Mouse (Mus musculus): ENCODE data around the gene Olfr522. TPM values are rescaled to one million over a fixed set of nuclear protein-coding genes. Genes with fewer than 3 reads are reported as not detected.

The Olfr522 gene
- polyA plus RNA-seq, 1 experiment = not detected

GRCm38 (mm10) chr7:140167950-140168349 is 3.4 kb upstream of the Olfr522 start:
- Histone ChIP-seq H3K4me1 (ENCODE audit: control insufficient read depth, insufficient read depth, low read length) (peaks cover 8% of the 10 kb centered on the region; the same call in 1 of the 2 replicates), H3K27ac (ENCODE audit: insufficient read depth, low read depth, low read length) (no peak overlapping the region), H3K36me3 (ENCODE audit: control insufficient read depth, insufficient read depth, low read length) (no peaks in the 10 kb centered on the region), H3K27me3 (replicated peaks; ENCODE audit: control insufficient read depth, insufficient read depth, low read length) (no peaks in the 10 kb centered on the region), H3K4me3 (ENCODE audit: insufficient read depth, low read depth, low read length) (no peak overlapping the region)
- DNase-seq = no peak
- WGBS = 71% methylated on average over 1 of the region's 1 CpGs
- TF ChIP-seq CTCF (conservative IDR thresholded peaks at IDR 0.05; ENCODE audit: insufficient read depth, insufficient read length, low read depth, low read length) = no peak
- no peak for TF ChIP-seq POLR2A (IDR thresholded peaks at IDR 0.05; ENCODE audit: low read depth, low read length)

- 84% methylated on average over 3 of the region's 3 CpGs for WGBS
- DNase-seq = no peak
- no peaks in the 10 kb centered on the region for H3K27me3 ChIP-seq (replicated peaks; ENCODE audit: control insufficient read depth, insufficient read depth, low read length)
- H3K4me3 ChIP-seq (ENCODE audit: insufficient read depth, low read depth, low read length) = no peak overlapping the region
- no peaks in the 10 kb centered on the region for H3K36me3 ChIP-seq (ENCODE audit: control insufficient read depth, insufficient read depth, low read length)
- H3K4me1 ChIP-seq (ENCODE audit: control insufficient read depth, insufficient read depth, low read length) = no peaks in the 10 kb centered on the region
- TF ChIP-seq POLR2A (IDR thresholded peaks at IDR 0.05; ENCODE audit: low read depth, low read length) (no peak), CTCF (conservative IDR thresholded peaks at IDR 0.05; ENCODE audit: insufficient read depth, insufficient read length, low read depth, low read length) (no peak)
- H3K27ac ChIP-seq (ENCODE audit: insufficient read depth, low read depth, low read length) = no peak overlapping the region
Measured at GRCm38 (mm10) chr7:140160363-140160762, 4.2 kb downstream of the Olfr522 start.

GRCm38 (mm10) chr7:140154218-140154927 is 10.2 kb downstream of the Olfr522 start, which contains the start of gene Sprn:
Sprn (minus strand) TSS chr7:140154877.
- no peak for DNase-seq
- 7% methylated on average over 28 of the region's 28 CpGs for WGBS
- Histone ChIP-seq H3K36me3 (ENCODE audit: control insufficient read depth, insufficient read depth, low read length) (no peaks in the 10 kb centered on the region), H3K4me1 (ENCODE audit: control insufficient read depth, insufficient read depth, low read length) (no peaks in the 10 kb centered on the region), H3K27ac (ENCODE audit: insufficient read depth, low read depth, low read length) (no peak within 1 kb of the TSS), H3K27me3 (replicated peaks; ENCODE audit: control insufficient read depth, insufficient read depth, low read length) (no peaks in the 10 kb centered on the region), H3K4me3 (ENCODE audit: insufficient read depth, low read depth, low read length) (no peak within 1 kb of the TSS)
- TF ChIP-seq POLR2A (IDR thresholded peaks at IDR 0.05; ENCODE audit: low read depth, low read length) = no peak
- no peak for TF ChIP-seq CTCF (conservative IDR thresholded peaks at IDR 0.05; ENCODE audit: insufficient read depth, insufficient read length, low read depth, low read length)

GRCm38 (mm10) chr7:140153829-140154217 is 10.7 kb downstream of the Olfr522 start:
- no peaks in the 10 kb centered on the region for H3K36me3 ChIP-seq (ENCODE audit: control insufficient read depth, insufficient read depth, low read length)
- no peaks in the 10 kb centered on the region for H3K27me3 ChIP-seq (replicated peaks; ENCODE audit: control insufficient read depth, insufficient read depth, low read length)
- no peak overlapping the region for H3K4me3 ChIP-seq (ENCODE audit: insufficient read depth, low read depth, low read length)
- TF ChIP-seq CTCF (conservative IDR thresholded peaks at IDR 0.05; ENCODE audit: insufficient read depth, insufficient read length, low read depth, low read length) = no peak
- no peak for TF ChIP-seq POLR2A (IDR thresholded peaks at IDR 0.05; ENCODE audit: low read depth, low read length)
- H3K4me1 ChIP-seq (ENCODE audit: control insufficient read depth, insufficient read depth, low read length) = no peaks in the 10 kb centered on the region
- H3K27ac ChIP-seq (ENCODE audit: insufficient read depth, low read depth, low read length) = no peak overlapping the region
- DNase-seq = no peak
- 19% methylated on average over 4 of the region's 4 CpGs for WGBS

GRCm38 (mm10) chr7:140153383-140153782 is 11.2 kb downstream of the Olfr522 start:
- DNase-seq = no peak
- WGBS = 8% methylated on average over 28 of the region's 28 CpGs

GRCm38 (mm10) chr7:140144550-140144949 is 20.0 kb downstream of the Olfr522 start:
- Histone ChIP-seq H3K27ac (ENCODE audit: insufficient read depth, low read depth, low read length) (no peak overlapping the region), H3K36me3 (ENCODE audit: control insufficient read depth, insufficient read depth, low read length) (no peaks in the 10 kb centered on the region; the same call in 1 of the 2 replicates), H3K27me3 (replicated peaks; ENCODE audit: control insufficient read depth, insufficient read depth, low read length) (no peaks in the 10 kb centered on the region), H3K4me1 (ENCODE audit: control insufficient read depth, insufficient read depth, low read length) (no peaks in the 10 kb centered on the region), H3K4me3 (ENCODE audit: insufficient read depth, low read depth, low read length) (no peak overlapping the region)
- 92% methylated on average over 4 of the region's 4 CpGs for WGBS
- DNase-seq = no peak
- TF ChIP-seq POLR2A (IDR thresholded peaks at IDR 0.05; ENCODE audit: low read depth, low read length) = no peak
- no peak for TF ChIP-seq CTCF (conservative IDR thresholded peaks at IDR 0.05; ENCODE audit: insufficient read depth, insufficient read length, low read depth, low read length)

More at GRCm38 (mm10) chr7:140153383-140153782, 11.2 kb downstream of the Olfr522 start:
- no peaks in the 10 kb centered on the region for H3K36me3 ChIP-seq (ENCODE audit: control insufficient read depth, insufficient read depth, low read length)
- no peaks in the 10 kb centered on the region for H3K4me1 ChIP-seq (ENCODE audit: control insufficient read depth, insufficient read depth, low read length)
- no peak for TF ChIP-seq CTCF (conservative IDR thresholded peaks at IDR 0.05; ENCODE audit: insufficient read depth, insufficient read length, low read depth, low read length)
- TF ChIP-seq POLR2A (IDR thresholded peaks at IDR 0.05; ENCODE audit: low read depth, low read length) = no peak
- no peaks in the 10 kb centered on the region for H3K27me3 ChIP-seq (replicated peaks; ENCODE audit: control insufficient read depth, insufficient read depth, low read length)
- H3K4me3 ChIP-seq (ENCODE audit: insufficient read depth, low read depth, low read length) = no peak overlapping the region
- no peak overlapping the region for H3K27ac ChIP-seq (ENCODE audit: insufficient read depth, low read depth, low read length)

GRCm38 (mm10) chr7:140141350-140141749 is 23.2 kb downstream of the Olfr522 start:
- 3% methylated on average over 14 of the region's 14 CpGs for WGBS
- Histone ChIP-seq H3K27me3 (replicated peaks; ENCODE audit: control insufficient read depth, insufficient read depth, low read length) (no peaks in the 10 kb centered on the region), H3K27ac (ENCODE audit: insufficient read depth, low read depth, low read length) (no peak overlapping the region), H3K4me3 (ENCODE audit: insufficient read depth, low read depth, low read length) (no peak overlapping the region), H3K4me1 (ENCODE audit: control insufficient read depth, insufficient read depth, low read length) (peaks cover 3% of the 10 kb centered on the region; the same call in 1 of the 2 replicates), H3K36me3 (ENCODE audit: control insufficient read depth, insufficient read depth, low read length) (no peaks in the 10 kb centered on the region)
- peak; percentile 79 for DNase-seq
- TF ChIP-seq POLR2A (IDR thresholded peaks at IDR 0.05; ENCODE audit: low read depth, low read length) (no peak), CTCF (conservative IDR thresholded peaks at IDR 0.05; ENCODE audit: insufficient read depth, insufficient read length, low read depth, low read length) (peak; percentile 91)
